Mouse (Mus musculus): Measurements from ENCODE around the gene Lrp4. TPM values are rescaled to one million over a fixed set of nuclear protein-coding genes. Genes with fewer than 3 reads are reported as not detected.
"Not testable (repeated sequence)": the region's sequence is repeated elsewhere in the genome, so short reads cannot be mapped to it uniquely, and the experiment has no call there.

Lrp4 gene
- polyA plus RNA-seq, 2 experiments: 7.3 to 11.6 TPM

- DNase-seq (ENCODE audit: low spot score) (peak; percentile 92), ATAC-seq (ENCODE audit: low FRiP score, low read depth) (peak; percentile 66)
- Histone ChIP-seq H3K9ac (ENCODE audit: low read depth, low read length, severe bottlenecking) (no peak overlapping the region), H3K27me3 (ENCODE audit: control insufficient read depth, insufficient read depth, low read length) (no peaks in the 10 kb centered on the region), H3K9me3 (ENCODE audit: control insufficient read depth, low read length) (no peaks in the 10 kb centered on the region), H3K27ac (replicated peaks; ENCODE audit: low read depth, low read length) (no peak overlapping the region), H3K4me2 (replicated peaks; ENCODE audit: low read depth, low read length, severe bottlenecking) (no peak overlapping the region), H3K4me1 (ENCODE audit: control insufficient read depth, insufficient read depth, low read length) (no peaks in the 10 kb centered on the region), H3K4me3 (replicated peaks; ENCODE audit: low read length) (no peak overlapping the region), H3K36me3 (ENCODE audit: control insufficient read depth, insufficient read depth, low read length) (peaks cover 71% of the 10 kb centered on the region)
- 58% methylated on average over 6 of the region's 6 CpGs for WGBS
- TF ChIP-seq POLR2A (IDR thresholded peaks at IDR 0.05; ENCODE audit: borderline replicate concordance, extremely low read depth, insufficient read depth, insufficient read length): no peak
Observed at GRCm38 (mm10) chr2:91480805-91481514, 23.6 kb downstream of the Lrp4 start.

GRCm38 (mm10) chr2:91484698-91485097, 27.4 kb downstream of the Lrp4 start:
- DNase-seq (ENCODE audit: low spot score) (no peak), ATAC-seq (ENCODE audit: low FRiP score, low read depth) (no peak)
- H3K4me2 ChIP-seq (replicated peaks; ENCODE audit: low read depth, low read length, severe bottlenecking): no peak overlapping the region
- H3K4me1 ChIP-seq (ENCODE audit: control insufficient read depth, insufficient read depth, low read length): no peaks in the 10 kb centered on the region
- no peak overlapping the region for H3K9ac ChIP-seq (ENCODE audit: low read depth, low read length, severe bottlenecking)
- peaks cover 69% of the 10 kb centered on the region for H3K36me3 ChIP-seq (ENCODE audit: control insufficient read depth, insufficient read depth, low read length)
- no peaks in the 10 kb centered on the region for H3K27me3 ChIP-seq (ENCODE audit: control insufficient read depth, insufficient read depth, low read length)
- TF ChIP-seq POLR2A (IDR thresholded peaks at IDR 0.05; ENCODE audit: borderline replicate concordance, extremely low read depth, insufficient read depth, insufficient read length): no peak
- no peaks in the 10 kb centered on the region for H3K9me3 ChIP-seq (ENCODE audit: control insufficient read depth, low read length)
- 86% methylated on average over 4 of the region's 4 CpGs for WGBS
- H3K4me3 ChIP-seq (replicated peaks; ENCODE audit: low read length): no peak overlapping the region
- no peak overlapping the region for H3K27ac ChIP-seq (replicated peaks; ENCODE audit: low read depth, low read length)

GRCm38 (mm10) chr2:91485256-91485655, 27.9 kb downstream of the Lrp4 start:
- H3K27me3 ChIP-seq (ENCODE audit: control insufficient read depth, insufficient read depth, low read length): no peaks in the 10 kb centered on the region
- no peak overlapping the region for H3K4me2 ChIP-seq (replicated peaks; ENCODE audit: low read depth, low read length, severe bottlenecking)
- no peak for ATAC-seq (ENCODE audit: low FRiP score, low read depth)
- H3K9ac ChIP-seq (ENCODE audit: low read depth, low read length, severe bottlenecking): no peak overlapping the region
- TF ChIP-seq POLR2A (IDR thresholded peaks at IDR 0.05; ENCODE audit: borderline replicate concordance, extremely low read depth, insufficient read depth, insufficient read length): no peak
- H3K4me3 ChIP-seq (replicated peaks; ENCODE audit: low read length): no peak overlapping the region
- H3K4me1 ChIP-seq (ENCODE audit: control insufficient read depth, insufficient read depth, low read length): no peaks in the 10 kb centered on the region
- no peak overlapping the region for H3K27ac ChIP-seq (replicated peaks; ENCODE audit: low read depth, low read length)
- no peaks in the 10 kb centered on the region for H3K9me3 ChIP-seq (ENCODE audit: control insufficient read depth, low read length)
- 76% methylated on average over 6 of the region's 6 CpGs for WGBS
- no peak for DNase-seq (ENCODE audit: low spot score)
- peaks cover 69% of the 10 kb centered on the region for H3K36me3 ChIP-seq (ENCODE audit: control insufficient read depth, insufficient read depth, low read length)

- ATAC-seq (ENCODE audit: low FRiP score, low read depth); H3K27me3 ChIP-seq (ENCODE audit: control insufficient read depth, insufficient read depth, low read length); H3K9ac ChIP-seq (ENCODE audit: low read depth, low read length, severe bottlenecking); DNase-seq (ENCODE audit: low spot score); H3K4me1 ChIP-seq (ENCODE audit: control insufficient read depth, insufficient read depth, low read length); H3K4me3 ChIP-seq (replicated peaks; ENCODE audit: low read length); H3K27ac ChIP-seq (replicated peaks; ENCODE audit: low read depth, low read length); H3K9me3 ChIP-seq (ENCODE audit: control insufficient read depth, low read length); H3K4me2 ChIP-seq (replicated peaks; ENCODE audit: low read depth, low read length, severe bottlenecking): not testable (repeated sequence)
- WGBS: 64% methylated on average over 3 of the region's 3 CpGs
- peaks cover 78% of the 10 kb centered on the region for H3K36me3 ChIP-seq (ENCODE audit: control insufficient read depth, insufficient read depth, low read length)
Observed at GRCm38 (mm10) chr2:91487295-91487694, 30.0 kb downstream of the Lrp4 start.

GRCm38 (mm10) chr2:91492071-91492635, 34.8 kb downstream of the Lrp4 start:
- Histone ChIP-seq H3K4me2 (replicated peaks; ENCODE audit: low read depth, low read length, severe bottlenecking) (no peak overlapping the region), H3K4me1 (ENCODE audit: control insufficient read depth, insufficient read depth, low read length) (no peaks in the 10 kb centered on the region), H3K36me3 (ENCODE audit: control insufficient read depth, insufficient read depth, low read length) (peaks cover 82% of the 10 kb centered on the region), H3K27ac (replicated peaks; ENCODE audit: low read depth, low read length) (no peak overlapping the region), H3K4me3 (replicated peaks; ENCODE audit: low read length) (no peak overlapping the region), H3K9me3 (ENCODE audit: control insufficient read depth, low read length) (no peaks in the 10 kb centered on the region), H3K27me3 (ENCODE audit: control insufficient read depth, insufficient read depth, low read length) (no peaks in the 10 kb centered on the region), H3K9ac (ENCODE audit: low read depth, low read length, severe bottlenecking) (no peak overlapping the region)
- no peak for TF ChIP-seq POLR2A (IDR thresholded peaks at IDR 0.05; ENCODE audit: borderline replicate concordance, extremely low read depth, insufficient read depth, insufficient read length)
- no peak for ATAC-seq (ENCODE audit: low FRiP score, low read depth)
- 96% methylated on average over 12 of the region's 12 CpGs for WGBS
- no peak for DNase-seq (ENCODE audit: low spot score)
